Mouse (Mus musculus): ENCODE measurements around the gene Celf2. TPM values are rescaled to one million over a fixed set of nuclear protein-coding genes. Genes with fewer than 3 reads are reported as not detected.

The Celf2 gene
- polyA plus RNA-seq, 1 experiment, result 231 TPM

DNA sequence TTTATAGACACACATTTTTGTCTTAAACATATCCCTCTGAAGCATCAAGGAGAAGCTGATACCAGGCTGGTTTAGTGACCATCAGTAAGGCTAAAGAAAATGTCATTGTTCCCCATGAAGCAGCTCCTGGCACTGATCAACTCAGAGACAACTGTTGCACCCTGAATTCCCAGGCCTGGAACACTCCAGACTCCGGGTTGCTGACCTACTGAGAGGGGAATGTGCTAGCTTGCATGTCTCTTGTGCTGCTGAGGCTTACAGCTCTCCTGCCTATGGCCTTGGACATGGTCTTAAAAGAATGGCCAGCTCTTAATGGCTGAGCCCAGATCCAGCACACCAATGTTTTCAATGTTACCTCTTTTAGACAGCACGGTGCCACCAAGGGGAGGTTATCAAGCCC is 970.9 kb downstream of the Celf2 start:
- DNase-seq (ENCODE audit: extremely low spot score in 1 of 2, low spot score in 1 of 2), result no peak

DNA sequence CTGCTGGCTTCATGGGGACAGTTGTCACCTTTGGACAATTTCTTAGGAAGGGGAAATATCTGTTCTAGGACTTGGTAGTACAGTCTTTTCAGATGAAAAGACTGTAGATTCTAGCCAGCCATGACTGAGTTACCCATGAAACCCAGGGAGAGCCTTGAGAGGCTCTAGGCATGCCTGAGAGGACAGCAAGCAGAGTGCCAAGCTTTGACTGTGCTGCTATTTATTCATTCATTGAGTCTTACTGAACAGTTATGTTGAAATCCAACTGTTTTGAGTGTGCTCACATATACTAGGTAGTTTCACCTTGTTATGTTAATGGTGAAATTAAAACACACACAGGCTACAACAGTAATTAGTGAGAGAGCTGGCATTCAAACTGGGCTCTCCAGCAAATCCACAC is 971.3 kb downstream of the Celf2 start:
- DNase-seq (ENCODE audit: extremely low spot score in 1 of 2, low spot score in 1 of 2), result no peak

DNA sequence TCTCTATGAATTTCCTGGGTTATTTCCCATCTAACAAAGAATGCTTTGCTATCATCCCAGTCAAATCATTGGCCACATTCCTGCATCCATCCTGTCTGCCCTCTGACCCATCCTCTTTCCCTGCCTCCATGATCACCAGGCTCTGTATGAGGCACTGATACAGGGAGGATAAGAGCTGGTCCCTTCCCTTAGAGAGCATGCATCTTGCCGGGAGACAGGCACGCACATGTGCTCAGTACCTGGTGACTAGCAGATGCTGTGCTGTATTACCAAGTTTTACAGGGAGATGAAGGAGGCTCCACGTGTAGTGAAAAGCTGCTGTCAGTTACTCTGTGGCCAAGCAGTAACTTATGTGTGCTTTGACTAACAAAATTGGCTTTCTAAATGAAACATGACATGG is 972.0 kb downstream of the Celf2 start:
- DNase-seq (ENCODE audit: extremely low spot score in 1 of 2, low spot score in 1 of 2), result no peak

DNA sequence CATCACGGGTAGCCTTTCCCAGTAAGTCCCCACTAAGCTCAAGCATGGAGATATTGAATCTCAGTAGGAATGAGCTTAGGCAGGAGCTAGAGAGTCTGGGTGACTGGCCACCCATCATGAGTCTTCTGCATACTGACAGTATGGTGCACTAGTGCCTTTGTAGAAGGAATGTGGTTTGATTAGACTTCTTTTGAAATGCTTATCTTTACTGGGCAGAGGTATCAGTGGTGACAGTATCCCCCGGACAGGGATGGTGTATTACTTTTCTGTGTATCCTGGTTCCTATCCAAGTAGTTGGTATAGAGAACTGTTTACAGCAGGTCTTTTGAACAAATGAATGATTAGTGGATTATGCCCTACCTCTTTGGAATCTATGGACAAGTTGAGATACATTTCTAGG is 973.0 kb downstream of the Celf2 start:
- no peak for DNase-seq (ENCODE audit: extremely low spot score in 1 of 2, low spot score in 1 of 2)

DNA sequence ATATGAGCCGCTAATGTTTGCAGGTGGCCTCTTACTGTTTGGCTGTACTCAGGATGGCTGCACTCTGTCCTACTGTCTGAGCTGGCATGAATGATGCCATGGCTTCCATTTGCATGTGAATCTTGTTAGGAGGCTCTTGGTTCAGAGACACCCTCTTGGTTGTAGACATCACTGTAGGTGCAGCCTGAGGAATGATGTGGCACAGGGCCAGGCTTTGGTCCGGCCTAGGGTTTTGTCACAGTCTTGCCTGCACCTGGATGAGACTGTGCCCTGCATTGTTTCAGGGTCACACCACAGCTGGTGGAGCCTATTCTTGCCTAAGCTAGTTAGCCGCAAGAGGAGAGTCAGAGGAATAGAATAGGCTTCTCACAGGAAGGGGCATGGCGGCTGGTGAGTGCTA is 977.0 kb downstream of the Celf2 start:
- no peak for DNase-seq (ENCODE audit: extremely low spot score in 1 of 2, low spot score in 1 of 2)

DNA sequence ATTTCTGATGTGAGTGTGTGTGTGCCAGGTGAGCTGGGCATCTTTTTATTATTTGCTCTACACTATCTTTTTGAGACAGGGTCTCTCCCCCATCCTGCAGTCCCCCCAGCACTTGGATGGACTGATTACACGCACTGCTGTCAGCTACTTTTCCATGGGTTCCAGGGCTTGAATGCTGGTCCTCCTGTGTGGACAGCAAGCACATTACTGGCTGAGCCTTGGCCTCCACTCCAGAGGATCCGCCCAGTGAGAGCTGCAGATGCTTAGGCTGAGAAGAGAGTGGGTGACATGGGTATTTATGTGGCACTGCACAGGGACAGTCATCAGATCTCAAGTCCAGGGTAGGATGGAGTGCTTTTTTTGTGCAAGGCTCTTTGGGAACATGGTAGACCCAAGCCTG is 981.3 kb downstream of the Celf2 start:
- DNase-seq (ENCODE audit: extremely low spot score in 1 of 2, low spot score in 1 of 2), result no peak

DNA sequence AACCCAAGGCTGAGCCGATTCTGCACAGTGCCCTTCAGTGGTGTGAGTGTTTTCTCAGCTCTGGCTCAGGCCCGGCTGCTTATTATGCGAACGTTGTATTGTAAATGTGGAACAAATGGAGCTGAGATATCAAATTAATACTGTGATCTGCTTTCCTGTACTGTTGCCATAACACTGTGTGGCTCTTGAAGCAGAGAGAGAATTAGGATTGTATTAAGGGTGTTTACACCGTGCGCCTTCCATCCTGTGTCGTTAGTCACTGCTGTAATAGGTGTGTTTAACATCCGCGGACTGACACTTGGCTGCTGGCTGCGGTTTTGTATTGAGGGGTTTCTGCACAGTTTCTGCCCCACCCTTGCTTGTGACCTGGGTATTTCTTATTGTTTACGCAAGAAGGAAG is 982.5 kb downstream of the Celf2 start:
- no peak for DNase-seq (ENCODE audit: extremely low spot score in 1 of 2, low spot score in 1 of 2)

DNA sequence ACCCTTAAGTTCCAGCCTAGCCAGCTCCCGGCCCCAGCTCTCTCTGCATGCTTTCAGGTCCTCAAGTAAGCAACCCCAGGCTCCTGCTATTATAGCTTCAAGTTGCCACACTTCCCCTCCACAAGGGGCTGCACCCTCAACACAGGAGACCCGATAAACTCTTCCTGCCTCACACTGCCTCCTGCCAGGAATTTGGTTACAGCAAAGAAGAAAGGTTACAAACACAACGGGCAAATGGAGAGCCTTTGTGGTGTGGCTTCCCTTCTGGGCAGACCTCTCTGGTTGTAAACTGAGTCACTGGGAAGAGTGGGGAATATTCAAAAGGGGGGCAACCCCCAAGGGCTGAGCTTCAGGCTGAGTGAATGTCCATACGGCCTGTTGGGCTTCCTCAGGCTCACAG is 983.1 kb downstream of the Celf2 start:
- DNase-seq (ENCODE audit: extremely low spot score in 1 of 2, low spot score in 1 of 2), result no peak

DNA sequence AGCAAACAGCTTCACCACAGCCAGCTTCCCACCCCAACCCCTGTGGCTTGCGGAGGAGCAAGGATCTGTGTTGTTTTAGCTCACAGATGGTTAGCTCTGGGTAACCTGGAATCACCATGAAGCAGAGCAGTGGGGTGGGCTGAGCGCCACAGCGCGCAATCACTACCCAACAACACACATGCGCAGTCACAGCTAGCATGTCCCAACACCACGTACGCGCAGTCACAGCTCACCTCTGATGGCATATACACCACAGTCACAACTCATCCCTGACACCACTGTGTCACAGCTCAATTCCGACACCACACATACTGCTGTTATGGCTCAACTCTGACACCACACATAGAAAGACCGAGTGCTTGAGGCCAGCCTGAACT is 985.5 kb downstream of the Celf2 start:
- DNase-seq (ENCODE audit: extremely low spot score in 1 of 2, low spot score in 1 of 2), result no peak

DNA sequence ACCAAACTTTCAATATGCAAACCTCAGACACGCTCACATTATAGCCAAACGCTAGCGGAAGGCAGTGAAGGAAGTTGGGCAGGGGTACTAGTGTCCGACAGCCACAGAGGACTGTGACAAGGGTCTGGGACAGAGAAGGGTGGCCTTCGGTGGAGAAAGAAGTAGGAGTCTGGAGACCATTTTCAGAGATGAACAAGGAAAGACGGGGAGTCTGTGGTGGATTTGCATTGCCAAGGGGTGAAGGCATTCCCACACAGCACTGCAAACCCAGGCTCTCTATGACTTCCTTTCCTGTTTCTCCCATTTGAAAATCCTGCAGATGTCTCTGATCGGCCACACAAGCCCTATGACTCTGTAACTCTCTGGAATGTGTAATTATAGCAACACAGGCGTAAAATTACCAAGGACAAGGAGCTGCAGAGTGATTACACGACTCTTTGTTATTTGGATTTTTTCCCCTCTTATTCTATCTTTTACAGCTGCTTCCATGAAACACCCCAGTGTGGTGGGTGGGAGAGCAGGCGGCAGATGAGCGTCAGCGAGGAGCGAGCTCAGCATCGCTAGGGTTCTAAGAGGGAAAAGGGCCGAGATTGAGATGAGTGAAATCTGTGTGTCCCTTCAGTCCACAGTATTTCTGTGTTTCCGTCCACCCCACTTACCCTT is 986.0 kb downstream of the Celf2 start:
- DNase-seq (ENCODE audit: extremely low spot score in 1 of 2, low spot score in 1 of 2), result no peak

DNA sequence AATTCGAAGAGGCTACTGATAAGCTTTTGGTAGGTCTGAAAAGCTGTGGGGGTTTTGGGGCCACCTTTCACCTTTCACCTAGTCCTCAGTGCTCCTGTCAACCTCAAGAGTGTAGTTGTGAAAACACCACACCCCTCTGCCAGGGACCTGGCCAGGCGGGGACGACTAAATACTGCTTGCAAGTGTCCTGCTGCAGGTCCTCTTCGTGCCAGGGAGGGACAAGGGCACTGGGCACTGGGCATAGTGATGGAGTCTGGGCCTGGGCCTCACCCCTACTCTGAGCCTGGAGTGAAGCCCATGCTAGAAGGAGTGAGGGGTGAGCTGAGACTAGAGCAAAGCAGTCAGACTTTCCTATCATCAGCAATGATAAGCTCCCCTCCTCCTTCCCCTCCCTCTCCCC is 987.0 kb downstream of the Celf2 start:
- DNase-seq (ENCODE audit: extremely low spot score in 1 of 2, low spot score in 1 of 2), result no peak

DNA sequence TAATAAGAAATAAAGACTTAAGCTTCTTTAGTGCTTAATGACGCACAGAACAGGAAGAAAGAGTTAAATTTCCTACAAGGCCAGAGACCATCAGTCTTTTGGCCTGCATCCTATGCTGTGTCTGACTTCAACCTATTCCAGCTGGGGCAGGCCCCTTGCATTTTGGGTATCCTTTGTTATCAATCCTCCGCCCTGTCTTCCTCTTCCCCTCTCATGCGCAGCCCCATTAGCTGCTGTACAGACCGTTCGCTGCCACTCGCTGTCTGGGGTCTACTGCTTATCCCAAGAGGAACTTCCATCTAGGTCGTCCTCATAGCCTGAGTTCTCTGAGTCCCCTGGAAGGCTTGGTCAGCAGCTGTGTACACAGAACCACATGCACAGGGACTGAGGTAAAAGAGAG is 996.2 kb downstream of the Celf2 start:
- DNase-seq (ENCODE audit: extremely low spot score in 1 of 2, low spot score in 1 of 2), result no peak

DNA sequence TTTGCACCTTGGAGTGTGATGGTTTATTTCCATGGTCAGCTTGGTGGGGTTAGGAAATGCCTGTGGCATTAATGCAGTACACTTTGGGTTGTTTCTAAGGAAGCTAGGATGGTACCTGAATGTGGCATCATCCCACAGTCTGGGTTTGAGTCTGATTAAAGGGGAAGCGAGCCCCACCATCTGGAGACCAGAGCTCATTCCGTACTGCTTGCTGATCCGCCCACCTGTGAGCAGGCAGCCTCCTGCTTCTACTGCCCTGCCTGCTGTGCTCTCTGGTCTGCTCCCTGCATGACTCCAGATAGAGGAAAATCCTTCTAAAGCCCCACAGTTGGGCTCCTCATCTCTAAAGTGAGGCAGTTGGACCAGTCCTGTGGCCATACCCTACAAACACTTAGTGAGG is 1002.3 kb downstream of the Celf2 start:
- no peak for DNase-seq (ENCODE audit: extremely low spot score in 1 of 2, low spot score in 1 of 2)

DNA sequence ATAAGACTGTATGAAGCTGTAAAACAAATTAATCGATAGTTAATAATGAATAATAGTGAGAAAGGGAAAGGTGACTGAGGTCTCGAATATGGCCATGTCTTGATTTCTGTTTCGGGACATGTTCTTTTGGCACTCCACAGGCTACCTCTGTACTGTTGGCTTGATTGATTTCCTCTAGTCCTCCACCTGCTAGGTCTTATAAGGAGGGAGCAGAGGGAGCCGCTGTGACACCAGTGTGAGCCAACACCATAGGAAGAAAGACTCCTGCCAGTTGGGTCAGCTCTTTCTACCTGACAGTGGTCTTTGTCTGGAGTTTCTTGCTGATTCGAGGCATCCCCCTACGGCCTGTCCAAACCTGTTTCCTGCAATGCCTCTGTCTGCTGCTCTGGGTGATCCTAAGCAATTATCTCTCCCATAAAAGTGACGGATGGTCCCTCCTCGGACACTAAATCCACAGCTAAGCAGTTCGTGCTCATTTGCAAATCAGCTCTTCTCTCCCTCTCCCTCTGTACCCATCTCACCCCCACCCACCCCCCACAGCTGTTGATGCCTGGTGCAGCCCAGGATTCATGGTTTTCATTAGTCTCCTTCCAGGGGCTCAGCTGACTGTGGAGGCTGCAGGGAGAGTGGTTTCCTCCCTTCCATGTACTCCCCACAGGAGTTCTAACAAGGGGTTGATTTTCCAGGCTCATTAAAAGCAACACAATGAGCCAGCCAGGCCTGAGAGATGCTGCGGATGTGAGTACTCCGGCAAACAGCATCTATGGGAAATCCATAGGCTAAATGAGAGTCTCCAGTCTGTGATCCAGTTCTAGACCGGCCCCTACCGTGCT is 1003.2 kb downstream of the Celf2 start:
- no peak for DNase-seq (ENCODE audit: extremely low spot score in 1 of 2, low spot score in 1 of 2)

DNA sequence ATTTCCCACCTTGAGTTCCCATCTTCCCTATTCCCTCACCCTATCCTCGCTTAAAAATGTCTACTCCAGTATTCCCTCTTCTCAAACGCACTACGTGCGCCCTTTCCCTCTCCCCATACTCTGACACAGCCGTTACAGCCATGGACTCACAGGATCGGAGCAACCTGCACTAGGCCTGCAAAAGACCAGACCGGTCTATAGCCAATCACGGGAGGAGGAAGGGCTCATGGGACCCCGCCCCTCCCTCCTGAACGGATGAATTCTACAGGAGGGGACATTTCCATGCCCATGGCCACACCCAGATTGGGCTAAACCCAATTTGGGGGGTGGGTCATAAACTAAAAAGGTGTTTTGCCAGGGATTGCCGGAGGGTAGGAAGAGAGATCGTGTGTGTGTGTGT is 1003.8 kb downstream of the Celf2 start:
- no peak for DNase-seq (ENCODE audit: extremely low spot score in 1 of 2, low spot score in 1 of 2)

DNA sequence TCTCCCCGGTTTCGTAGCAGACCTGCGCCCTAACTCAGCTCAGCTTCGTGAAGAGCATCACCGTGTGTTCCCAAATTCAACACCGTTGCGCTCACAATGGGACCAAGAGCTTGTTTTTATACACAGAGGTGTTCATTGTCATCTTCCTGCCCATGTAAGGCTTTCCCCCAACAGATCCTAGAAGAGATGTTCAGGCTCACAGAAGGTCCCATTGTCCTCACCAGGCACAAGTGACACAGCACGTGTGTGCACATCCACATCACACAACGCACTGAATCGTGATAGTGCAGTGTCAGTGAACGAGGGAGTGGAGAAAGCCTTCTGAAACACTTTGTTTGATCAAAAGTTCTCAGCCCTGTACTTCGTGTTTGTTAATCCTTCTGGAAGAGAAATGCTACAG is 1011.3 kb downstream of the Celf2 start:
- no peak for DNase-seq (ENCODE audit: extremely low spot score in 1 of 2, low spot score in 1 of 2)

DNA sequence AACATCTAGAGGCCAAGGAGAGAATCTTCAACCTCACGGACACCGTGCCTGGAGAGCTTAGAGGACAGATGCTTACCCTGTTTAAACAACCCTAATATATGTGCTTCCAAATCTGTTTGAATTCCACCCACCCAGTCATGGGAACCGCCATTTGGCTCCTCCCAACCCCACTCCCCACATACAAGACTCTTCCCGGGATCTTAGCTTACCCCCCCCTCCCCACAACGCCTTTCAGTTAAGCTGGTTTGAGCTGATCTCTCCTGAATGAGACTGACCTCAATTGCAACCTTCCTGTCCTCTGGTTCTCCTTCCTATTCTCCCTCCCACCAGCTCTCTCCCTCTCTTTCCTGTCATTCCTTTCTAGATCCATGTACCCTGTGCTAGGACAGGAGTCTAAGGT is 1011.7 kb downstream of the Celf2 start:
- DNase-seq (ENCODE audit: extremely low spot score in 1 of 2, low spot score in 1 of 2), result no peak

DNA sequence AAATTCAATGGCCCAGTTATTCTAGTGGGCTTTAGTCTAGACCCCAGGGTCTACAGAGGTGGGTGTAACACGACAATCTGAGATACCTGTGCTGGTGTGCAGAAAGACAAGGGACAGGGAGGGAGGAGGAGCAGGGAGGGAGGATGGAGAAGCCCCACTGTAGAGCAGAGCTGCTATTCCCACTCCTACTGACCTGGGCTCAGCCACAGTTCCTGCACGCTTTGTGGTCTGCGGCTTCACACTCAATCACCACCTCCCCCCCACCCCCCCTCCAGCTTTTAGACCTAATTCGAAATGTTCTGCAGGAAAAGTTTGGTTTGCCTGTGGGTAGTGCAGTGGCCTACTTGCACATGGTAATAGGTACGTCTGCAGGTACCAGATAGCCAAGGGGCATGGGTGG is 1015.5 kb downstream of the Celf2 start:
- no peak for DNase-seq (ENCODE audit: extremely low spot score in 1 of 2, low spot score in 1 of 2)

DNA sequence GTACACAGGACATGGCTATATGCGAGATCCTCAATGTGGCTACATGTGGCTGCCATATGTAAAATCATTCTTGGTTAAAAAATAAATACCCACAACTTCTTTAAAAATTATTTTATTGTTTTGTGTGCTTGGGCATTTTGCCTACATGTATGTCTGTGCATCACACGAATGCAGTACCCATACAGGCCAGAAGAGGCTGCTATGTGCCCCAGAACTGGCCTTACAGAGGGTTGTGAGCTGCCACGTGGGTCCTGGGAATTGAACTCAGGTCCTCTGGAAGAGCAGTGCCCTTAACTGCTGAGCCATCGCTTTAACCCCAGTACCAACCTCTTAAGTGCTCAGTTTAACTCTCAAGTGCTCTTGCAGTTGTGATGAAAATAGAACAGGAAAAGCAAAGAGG is 1018.5 kb downstream of the Celf2 start:
- DNase-seq (ENCODE audit: extremely low spot score in 1 of 2, low spot score in 1 of 2), result no peak

DNA sequence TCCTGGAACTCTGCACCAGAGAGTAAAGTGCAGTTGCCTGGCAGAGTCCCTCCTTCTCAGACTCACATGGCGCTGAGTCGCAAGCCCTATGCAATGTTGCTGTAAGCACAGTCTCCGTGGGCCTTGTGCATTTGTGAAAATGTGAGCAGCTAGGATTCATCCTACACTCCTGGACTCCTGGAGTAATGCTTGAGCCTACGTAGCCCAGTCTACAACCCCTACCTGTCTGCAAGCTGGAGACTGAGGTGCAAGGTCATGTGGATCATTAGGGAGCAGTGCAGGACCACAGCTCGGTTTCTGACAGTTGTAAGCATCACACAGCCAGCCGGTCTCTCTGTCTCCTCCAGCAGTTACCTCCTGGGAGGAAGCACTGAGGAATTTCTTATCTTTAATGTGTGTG is 1019.3 kb downstream of the Celf2 start:
- DNase-seq (ENCODE audit: extremely low spot score in 1 of 2, low spot score in 1 of 2), result no peak
